Mouse (Mus musculus) heart, adult 8-10 months (tissue): ENCODE measurements around the gene Onecut1. TPM values are rescaled to one million over a fixed set of nuclear protein-coding genes. Genes with fewer than 3 reads are reported as not detected.

ENCODE experiments used
- DNase-seq: peaks from one replicate; pipeline ENCODE4 v3.0.0; 2022; ENCODE audit warnings: low spot score
- total RNA-seq, 4 experiments: library from RNA; stranded (reverse); gene quantifications; 2 replicates each; pipeline ENCODE4 v1.2.4; 2022

The Onecut1 gene
- total RNA-seq, 4 experiments from 2014 or later = not detected

DNA sequence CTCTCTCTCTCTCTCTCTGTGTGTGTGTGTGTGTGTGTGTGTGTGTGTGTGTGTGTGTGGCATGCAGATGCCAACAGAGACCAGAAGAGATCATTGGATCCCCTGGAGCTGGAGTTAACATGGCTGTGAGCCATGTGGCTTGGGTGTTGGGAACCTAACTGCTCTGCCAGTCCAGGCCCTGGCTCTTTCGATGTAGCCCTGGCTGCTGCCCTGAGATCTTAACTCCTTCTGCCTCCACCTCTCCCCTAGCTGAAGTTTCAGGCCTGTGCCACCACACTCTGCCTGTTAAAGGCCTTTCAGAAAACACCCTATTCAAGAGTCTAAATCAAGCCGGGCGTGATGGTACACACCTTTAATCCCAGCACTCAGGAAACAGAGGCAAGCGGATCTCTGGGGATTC lies 49.7 kb downstream of the Onecut1 start:
- no peak for DNase-seq

DNA sequence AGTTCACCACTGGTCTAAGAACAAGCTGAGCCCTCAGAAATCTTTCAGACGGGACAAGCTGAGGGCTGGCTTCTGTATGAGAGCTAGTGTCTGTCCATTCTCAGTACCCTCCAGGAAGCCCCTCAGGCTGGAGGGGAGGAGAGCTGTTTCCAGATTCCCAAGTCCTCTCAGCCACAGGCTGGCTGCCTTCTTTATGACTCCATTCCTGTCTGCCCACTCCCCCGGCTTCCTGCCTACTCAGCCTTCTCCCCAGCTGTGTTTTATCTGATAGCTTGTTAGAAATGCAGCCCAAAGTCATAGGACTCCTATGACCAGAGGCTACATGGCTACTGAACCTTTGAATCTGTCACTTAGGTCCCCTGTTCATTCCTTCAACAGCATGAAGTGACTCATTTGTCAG lies 50.2 kb downstream of the Onecut1 start:
- DNase-seq = no peak

DNA sequence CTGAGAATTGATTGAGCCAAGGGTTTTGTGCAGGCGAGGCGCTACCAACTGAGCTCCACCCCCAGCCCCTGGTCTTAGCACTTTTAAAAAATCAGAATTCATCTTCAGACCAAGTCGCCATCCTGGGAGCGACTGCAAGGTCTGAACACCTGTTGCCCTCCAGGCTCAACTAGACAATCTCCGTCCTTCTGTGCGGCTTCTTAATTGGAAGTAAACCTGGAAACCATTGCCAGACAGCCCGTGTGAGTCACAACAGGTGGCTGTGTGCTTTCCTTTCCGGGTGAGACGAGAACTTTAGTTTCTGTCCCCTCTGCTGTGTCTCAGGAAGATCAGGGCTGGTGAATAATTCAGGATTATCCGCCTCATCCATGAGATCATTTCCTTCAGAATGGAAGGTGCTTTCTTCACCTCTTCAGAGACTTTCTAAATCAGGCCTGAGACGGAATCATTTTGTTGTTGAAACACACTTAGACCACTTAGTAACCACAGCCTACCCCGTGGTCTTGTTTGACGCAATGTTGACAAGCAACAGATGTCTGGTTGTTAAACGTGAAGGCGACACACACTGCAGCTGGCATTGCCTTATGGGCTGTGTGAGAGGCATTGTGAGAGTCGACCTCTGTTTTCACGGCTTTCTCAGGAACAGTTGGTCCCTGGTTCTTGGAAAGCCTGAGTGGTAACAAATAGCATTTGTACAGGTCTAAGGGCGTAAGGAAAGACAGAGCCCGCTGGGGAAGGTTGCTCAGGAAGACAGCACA lies 51.1 kb downstream of the Onecut1 start:
- DNase-seq = no peak

DNA sequence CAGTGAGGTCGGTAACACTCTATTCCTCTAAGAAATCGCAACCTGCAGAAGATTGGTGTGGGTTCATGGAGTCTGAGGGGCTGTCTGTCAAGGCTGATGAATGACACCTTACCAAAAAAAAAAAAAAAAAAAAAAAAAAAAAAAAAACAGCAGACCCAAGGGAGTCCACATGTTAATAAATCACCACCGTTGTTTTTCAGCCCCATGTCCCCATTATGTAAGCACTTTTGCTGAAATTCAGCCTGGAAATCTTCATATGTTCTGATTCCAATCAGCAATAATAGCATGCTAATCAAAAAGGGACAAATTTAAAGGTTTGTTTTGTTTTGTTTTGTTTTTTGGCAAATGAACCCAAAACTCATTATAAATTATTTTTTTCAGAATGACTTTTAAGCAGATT lies 53.9 kb downstream of the Onecut1 start:
- no peak for DNase-seq

DNA sequence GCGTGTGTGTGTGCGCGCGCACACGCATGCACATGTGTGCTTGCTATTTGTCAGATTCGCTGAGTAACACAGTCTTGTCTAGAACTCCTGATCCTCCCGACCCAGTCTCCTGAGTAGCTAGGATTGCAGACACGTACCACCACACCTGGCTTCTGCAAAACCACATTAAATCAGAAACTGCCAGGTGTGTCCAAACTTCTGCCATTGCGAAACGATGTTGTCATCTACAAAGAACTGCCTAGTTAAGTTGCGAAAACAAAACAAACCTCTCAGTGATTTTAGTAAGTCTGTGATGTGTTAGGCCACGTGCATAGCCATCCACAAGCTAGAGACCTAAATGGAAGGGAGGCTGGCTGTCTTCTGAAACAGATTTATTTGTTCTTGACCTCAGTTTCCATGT lies 58.7 kb downstream of the Onecut1 start:
- DNase-seq = no peak

DNA sequence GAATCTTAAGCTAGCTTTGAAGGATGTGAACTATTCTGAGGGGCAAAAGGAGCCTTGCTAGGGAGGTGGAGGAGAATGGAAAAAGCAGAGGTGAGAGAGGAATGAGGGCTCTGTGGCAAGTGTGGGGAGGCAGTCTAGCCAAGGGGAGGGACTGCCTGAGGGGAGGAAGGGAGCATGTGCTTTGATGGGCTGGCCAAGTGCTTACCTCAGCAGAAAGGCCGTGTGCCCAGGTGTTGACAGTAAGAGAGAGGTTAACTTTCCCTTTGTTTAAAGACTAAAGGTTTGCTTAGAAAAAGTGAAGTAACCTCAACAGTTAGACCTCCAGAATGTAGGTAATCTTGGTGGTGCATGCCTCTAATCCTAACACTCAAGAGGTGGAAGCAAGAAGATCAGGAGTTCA lies 59.7 kb downstream of the Onecut1 start:
- DNase-seq = no peak

DNA sequence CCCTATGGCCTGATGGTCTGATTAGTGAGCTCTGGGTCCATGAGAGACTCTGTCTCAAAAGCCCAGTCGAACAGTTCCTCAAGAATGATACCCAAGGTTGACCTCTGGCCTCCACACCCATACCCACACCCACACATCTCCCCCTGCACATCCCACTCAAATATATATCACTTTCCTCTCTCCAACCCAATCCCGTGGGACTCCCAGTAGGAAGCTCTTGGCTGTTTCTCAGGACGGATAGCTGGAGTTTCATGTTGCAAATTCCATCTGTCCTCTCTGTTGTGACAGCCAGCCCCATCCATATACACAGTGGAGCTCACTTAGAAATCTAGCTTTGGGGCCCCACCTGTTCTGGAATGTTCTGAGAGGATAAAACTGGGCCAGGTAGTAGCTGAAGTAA lies 61.2 kb downstream of the Onecut1 start:
- no peak for DNase-seq

DNA sequence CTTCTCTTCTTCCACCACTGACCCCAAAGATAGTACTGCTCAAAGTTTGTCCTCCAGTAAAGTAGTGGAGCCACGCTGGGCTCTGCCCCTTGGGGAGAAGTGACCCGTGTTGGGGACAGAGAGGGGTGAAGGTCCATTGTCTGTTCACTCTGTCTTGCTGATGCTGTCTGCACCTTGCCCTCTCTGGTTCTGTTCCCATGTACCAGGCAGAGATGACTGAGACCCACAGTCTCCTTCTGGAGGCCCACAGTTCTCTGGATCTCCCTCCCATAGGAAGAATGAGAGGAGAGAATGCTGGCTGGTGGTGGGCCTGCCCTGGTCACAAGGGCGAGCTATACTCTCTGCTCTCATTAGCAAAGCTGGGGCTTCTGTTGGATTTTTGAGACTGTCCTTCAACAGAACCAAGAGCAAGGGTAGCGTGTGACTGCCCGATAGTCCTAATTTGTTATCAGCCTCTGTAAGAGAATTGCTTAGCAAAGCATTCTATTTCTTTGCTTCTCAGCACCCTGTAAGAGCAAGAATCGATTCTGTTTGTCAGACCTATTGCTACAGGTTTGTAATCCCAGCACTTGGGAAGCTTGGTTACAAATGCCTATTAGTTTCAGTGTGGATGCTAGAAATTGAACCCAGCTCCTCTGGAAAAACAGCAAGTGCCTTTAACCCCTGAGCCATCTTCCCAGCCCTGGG lies 61.7 kb downstream of the Onecut1 start:
- DNase-seq = no peak

DNA sequence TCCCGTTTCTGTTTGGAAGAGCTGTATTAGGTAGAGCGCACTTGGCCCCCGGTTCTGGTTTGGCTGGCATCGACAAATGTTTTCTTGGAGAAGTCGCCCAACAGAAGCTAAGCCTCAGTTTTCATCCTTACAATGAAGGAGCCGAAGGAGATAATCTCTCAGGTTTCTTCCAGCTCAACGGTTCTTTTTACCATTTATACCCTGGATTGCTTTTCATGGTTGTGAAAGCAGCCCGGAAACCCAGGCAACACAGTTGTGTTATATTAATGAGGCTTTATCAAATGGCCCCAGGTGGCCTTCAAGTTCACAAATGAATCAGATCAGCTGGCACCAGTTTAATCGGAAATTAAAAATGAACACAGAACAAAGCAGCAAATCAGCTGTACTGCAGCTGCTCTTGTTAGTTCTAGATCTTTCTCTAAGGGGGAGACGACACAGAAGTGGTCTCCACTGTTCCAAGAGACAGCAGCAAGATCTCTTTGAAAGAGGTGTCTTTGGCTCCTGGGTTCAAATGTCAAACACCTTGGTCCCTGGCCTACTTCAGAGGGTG lies 63.6 kb downstream of the Onecut1 start:
- no peak for DNase-seq

DNA sequence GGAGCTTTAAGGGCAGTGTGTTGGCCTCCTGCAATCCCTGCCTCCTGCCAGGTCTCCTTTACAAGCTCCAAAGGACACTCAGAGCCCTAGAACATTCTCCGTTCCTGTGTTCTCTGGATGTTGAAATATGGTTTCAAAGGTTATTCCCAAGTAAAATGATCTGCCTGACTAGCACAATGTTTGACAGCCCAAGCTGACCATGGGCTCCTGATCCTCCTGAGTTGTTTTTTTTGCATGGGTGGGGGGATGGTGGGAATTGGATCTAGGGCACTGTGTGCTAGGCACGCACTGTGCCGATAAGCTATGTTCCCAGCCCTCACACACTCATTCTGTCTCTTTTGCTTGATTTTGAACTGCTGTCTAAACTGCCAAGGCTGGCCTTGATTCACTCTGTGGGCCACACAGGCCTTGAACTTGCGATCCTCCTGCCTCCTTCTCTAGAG lies 68.3 kb downstream of the Onecut1 start:
- DNase-seq = no peak

DNA sequence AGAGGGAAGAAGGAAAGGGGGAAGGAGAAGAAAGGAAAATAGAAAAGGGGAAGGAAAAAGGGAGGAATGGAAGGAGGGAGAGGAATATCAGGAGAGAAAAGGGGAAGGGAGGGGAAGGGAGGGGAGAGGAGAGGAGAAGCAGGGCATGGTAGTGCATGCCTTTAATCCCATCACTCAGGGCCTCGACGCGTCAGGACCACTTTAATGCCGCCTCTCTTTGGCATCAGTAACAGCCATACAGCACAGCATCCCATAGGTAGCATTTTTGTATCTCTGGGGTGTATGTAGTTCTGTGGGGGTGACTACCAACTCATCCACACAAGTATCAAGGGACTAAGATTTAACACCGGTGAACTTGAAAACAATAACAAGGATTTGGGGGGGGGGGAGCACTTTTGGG lies 68.9 kb downstream of the Onecut1 start:
- no peak for DNase-seq

DNA sequence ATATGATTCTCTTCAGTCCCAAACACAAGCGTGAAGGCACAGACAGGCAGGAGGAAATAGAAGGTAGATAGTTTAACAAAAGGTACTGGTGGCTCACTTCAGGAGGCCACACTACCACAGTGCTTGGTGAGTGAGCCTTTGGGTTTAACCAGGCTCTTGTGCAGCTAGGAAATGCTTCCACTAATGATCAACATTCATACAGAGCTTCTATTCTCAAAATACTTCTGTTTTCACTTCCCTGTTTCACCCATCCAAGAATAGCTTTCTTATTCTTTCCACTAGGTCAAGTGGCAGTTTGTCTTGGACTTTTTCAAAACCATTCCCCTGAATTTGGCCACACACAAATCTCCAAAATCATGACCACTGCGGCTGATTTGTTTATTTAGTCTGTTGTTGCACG lies 73.6 kb downstream of the Onecut1 start:
- DNase-seq = no peak

DNA sequence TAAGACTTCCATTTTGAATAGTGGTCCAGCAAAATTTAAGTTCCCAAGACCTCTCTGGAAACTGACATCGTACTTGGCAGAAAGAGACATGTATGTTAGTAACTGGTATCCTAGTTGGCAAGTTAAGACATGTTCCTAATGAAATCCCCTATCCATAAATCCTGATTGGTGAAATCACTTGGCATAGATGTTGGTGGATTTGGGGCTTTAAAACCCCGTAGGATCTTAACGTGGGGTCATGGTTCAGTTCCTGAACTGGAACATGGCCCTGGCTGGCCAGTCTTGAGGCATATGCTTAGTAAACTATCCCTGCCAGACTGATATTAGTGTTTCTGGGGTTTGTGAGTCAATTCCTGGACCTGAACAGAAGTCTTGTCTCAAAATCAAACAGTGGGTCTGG lies 76.0 kb downstream of the Onecut1 start:
- DNase-seq = no peak

DNA sequence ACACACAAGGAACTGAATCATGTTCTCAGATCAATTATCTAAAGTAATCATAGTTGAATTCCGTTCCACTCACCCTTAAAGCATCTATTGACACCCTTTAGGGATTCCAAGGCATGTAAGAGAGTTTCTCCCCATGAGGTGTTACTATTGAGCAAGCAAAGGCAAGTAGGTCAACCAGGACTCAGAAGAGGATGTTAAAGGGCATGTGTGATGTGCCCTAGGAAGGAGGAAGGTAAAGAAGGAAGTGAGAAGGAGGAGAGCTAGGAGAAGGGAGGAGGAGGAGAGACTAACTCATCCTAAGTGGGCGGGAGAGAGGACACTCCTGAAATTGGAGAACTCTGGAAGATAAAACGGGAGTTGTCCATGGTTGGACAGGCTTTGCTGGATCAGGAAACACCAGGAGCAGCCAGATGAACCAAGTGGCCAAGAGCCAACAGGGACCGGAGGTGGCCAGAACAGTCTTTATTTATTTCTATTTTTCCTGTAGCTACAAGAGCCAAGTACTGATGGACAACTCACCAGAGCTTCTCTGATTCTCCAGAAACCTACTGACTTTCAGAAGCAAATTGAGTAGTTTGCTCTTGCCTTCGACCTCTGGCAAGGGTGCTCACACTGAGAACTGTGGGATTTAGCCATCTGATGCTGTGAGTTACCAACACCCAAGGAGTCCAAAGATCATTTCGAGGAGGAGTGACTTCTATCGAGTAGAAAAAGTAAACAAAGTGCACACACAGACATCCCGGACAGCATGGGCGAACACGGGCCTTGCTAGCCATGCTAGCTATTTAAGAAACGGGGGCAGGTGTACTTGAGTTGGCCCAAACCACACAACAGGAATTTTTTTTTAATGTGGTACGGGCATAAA lies 77.2 kb downstream of the Onecut1 start:
- peak; percentile 12 for DNase-seq

Other genes starting within 250 kb of the Onecut1 start
- gene Fam214a, start 91.0 kb downstream of the Onecut1 start, total RNA-seq = 10 to 100 TPM; 20.6 to 41.9 (median 32.7) TPM
- gene Arpp19, start 175.7 kb downstream of the Onecut1 start, total RNA-seq = 100 to 1,000 TPM; 151 to 245 (median 188) TPM
- 10 to 100 TPM in 1 of 4 experiments, 1 to 10 TPM in 3; 7.0 to 13.0 (median 8.6) TPM for gene Myo5a, start 209.1 kb downstream of the Onecut1 start, total RNA-seq